Mouse (Mus musculus) cerebellum, adult 18-20 months (tissue): ENCODE data around the gene Tbxas1.

ENCODE experiments used
- DNase-seq, 2 experiments: peaks; one replicate each; pipeline ENCODE4 v3.0.0; 2021

The Tbxas1 gene

DNA sequence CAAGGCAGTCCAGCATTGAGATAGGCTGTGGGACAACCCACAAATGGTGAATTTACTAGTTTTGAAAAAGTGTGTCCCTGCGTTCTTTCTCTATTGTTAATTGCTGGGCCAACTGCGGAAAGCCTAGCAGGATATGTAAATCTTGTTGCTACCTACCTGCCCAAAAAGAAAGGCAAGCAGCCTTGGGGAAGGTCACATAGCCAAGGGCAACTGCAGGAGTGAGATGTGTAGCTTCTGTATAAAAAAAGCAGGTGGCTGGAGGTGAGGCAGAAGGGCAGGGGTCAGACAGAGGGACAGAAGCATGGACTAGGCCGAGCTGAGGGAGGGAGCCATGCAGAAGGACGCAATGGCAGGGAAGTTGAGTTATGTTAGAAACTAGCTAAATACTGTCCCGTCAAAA is 257.4 kb downstream of the Tbxas1 start:
- DNase-seq: no peak
